Comparison of ENCODE assay signal across 16 mouse cellular contexts in genomic region chr11:72485157-72485556, GRCm38 (mm10). TPM values are rescaled to one million over a fixed set of nuclear protein-coding genes. Genes with fewer than 3 reads are reported as not detected.
DNase-seq lines count a peak whose midpoint lies in the region; ATAC-seq lines count a peak whose summit lies in the region.
"Had no signal": no experiment of that assay in that cellular context is flagged by ENCODE, and none has a peak within 500 bp of the region (broad histone marks: within the 10 kb centered on the region; RNA-seq: fewer than 3 reads in every experiment).

No protein-coding gene starts in this region.

- H3K36me3 ChIP-seq in liver, embryonic 11.5 days (ENCODE audit: control insufficient read depth, insufficient read depth, low read length) = no peaks in the 10 kb centered on the region
- no peaks in the 10 kb centered on the region for H3K36me3 ChIP-seq in hindbrain, embryonic 14.5 days (replicated peaks; ENCODE audit: control insufficient read depth, insufficient read depth)
- H3K36me3 ChIP-seq: embryonic facial prominence, embryonic 12.5 days; heart, embryonic 15.5 days had no signal

- H3K27ac ChIP-seq in liver, embryonic 11.5 days (ENCODE audit: low read depth, low read length) = peak overlapping the region; percentile 16; the same call in 1 of the 2 replicates
- H3K27ac ChIP-seq in hindbrain, embryonic 14.5 days = no peak overlapping the region
- H3K27ac ChIP-seq: embryonic facial prominence, embryonic 12.5 days; heart, embryonic 15.5 days had no signal

- no peak overlapping the region for H3K9ac ChIP-seq in liver, embryonic 11.5 days (ENCODE audit: low read depth, low read length)
- 0 out of 2 replicates have a peak overlapping the region, but pooled peaks have one; percentile 21 for H3K9ac ChIP-seq in hindbrain, embryonic 14.5 days
- H3K9ac ChIP-seq: embryonic facial prominence, embryonic 12.5 days; heart, embryonic 15.5 days had no signal

- peak overlapping the region; percentile 95 for H3K4me2 ChIP-seq in liver, embryonic 11.5 days
- no peak overlapping the region for H3K4me2 ChIP-seq in hindbrain, embryonic 14.5 days (replicated peaks)
- H3K4me2 ChIP-seq: embryonic facial prominence, embryonic 12.5 days; heart, embryonic 15.5 days had no signal

- peak; percentile 76 to 80 for DNase-seq in cerebellum, postnatal 10 days
- DNase-seq in cerebellum, adult 11-12 months = no peak
- no peak for DNase-seq in liver, embryonic 11.5 days (ENCODE audit: low spot score)
- DNase-seq in liver = no peak
- no peak for DNase-seq in hindbrain, embryonic 14.5 days (ENCODE audit: low spot score)
- peak; percentile 37 for DNase-seq in right cerebral cortex, postnatal 25 days
- DNase-seq in kidney, postnatal 36 days = no peak
- DNase-seq in adrenal gland, adult 2 months = no peak
- DNase-seq: cerebellum, adult 11 months had no signal

- peaks cover 85% of the 10 kb centered on the region for H3K4me1 ChIP-seq in liver, embryonic 11.5 days (replicated peaks; ENCODE audit: control insufficient read depth, insufficient read depth, low read length)
- H3K4me1 ChIP-seq in hindbrain, embryonic 14.5 days (replicated peaks; ENCODE audit: control insufficient read depth, insufficient read depth, low read length) = peaks cover 25% of the 10 kb centered on the region

- 44% methylated on average over 5 of the region's 5 CpGs for WGBS in liver, embryonic 11.5 days
- 37% methylated on average over 5 of the region's 5 CpGs for WGBS in hindbrain, embryonic 14.5 days

- H3K27me3 ChIP-seq in liver, embryonic 11.5 days (replicated peaks; ENCODE audit: control insufficient read depth, insufficient read depth, low read length) = peaks cover 15% of the 10 kb centered on the region; the same call in 1 of the 2 replicates
- H3K27me3 ChIP-seq in hindbrain, embryonic 14.5 days (ENCODE audit: control insufficient read depth, insufficient read depth, low read length) = no peaks in the 10 kb centered on the region

- no peak for ATAC-seq in liver, embryonic 11.5 days (replicated peaks; ENCODE audit: low FRiP score)
- no peak for ATAC-seq in hindbrain, embryonic 14.5 days (ENCODE audit: low FRiP score)
- ATAC-seq: intestine, postnatal 0 days had no signal

- H3K4me3 ChIP-seq in liver, embryonic 11.5 days (ENCODE audit: low read depth, low read length) = no peak overlapping the region
- H3K4me3 ChIP-seq in hindbrain, embryonic 14.5 days (replicated peaks; ENCODE audit: low read length) = no peak overlapping the region
- H3K4me3 ChIP-seq: embryonic facial prominence, embryonic 12.5 days; heart, embryonic 15.5 days had no signal

- no peaks in the 10 kb centered on the region for H3K9me3 ChIP-seq in liver, embryonic 11.5 days (ENCODE audit: control insufficient read depth, low read length)
- H3K9me3 ChIP-seq in hindbrain, embryonic 14.5 days (ENCODE audit: control insufficient read depth, low read length) = no peaks in the 10 kb centered on the region
- H3K9me3 ChIP-seq: embryonic facial prominence, embryonic 12.5 days; heart, embryonic 15.5 days had no signal

RNA-seq across cellular contexts. Expression of gene Spns2, which starts 4.5 kb away (rescaled TPM):
- 20.0 and 21.0 TPM in 2 replicates for polyA plus RNA-seq in liver, embryonic 11.5 days (2014; fragmentation: Nextera tagmentation; extraction: Ambion mirVana)
- polyA plus RNA-seq in hindbrain, embryonic 14.5 days (2014; fragmentation: Nextera tagmentation; extraction: Ambion mirVana) = 11.9 and 12.4 TPM in 2 replicates
- total RNA-seq in adrenal gland, adult 2 months (2021) = 1 to 10 TPM; 2.0 to 4.2 TPM
- 5.2 and 7.6 TPM in 2 replicates for polyA plus RNA-seq in adrenal gland, adult 2 months (2012; rRNA removed)

RNA-seq across cellular contexts. Expression of gene Mybbp1a, which starts 44.0 kb away (rescaled TPM):
- polyA plus RNA-seq in liver, embryonic 11.5 days (2014; fragmentation: Nextera tagmentation; extraction: Ambion mirVana) = 263 and 272 TPM in 2 replicates
- 54.1 and 63.3 TPM in 2 replicates for polyA plus RNA-seq in hindbrain, embryonic 14.5 days (2014; fragmentation: Nextera tagmentation; extraction: Ambion mirVana)
- 10 to 100 TPM; 68.0 to 86.1 TPM for total RNA-seq in adrenal gland, adult 2 months (2021)
- polyA plus RNA-seq in adrenal gland, adult 2 months (2012; rRNA removed) = 31.6 and 37.9 TPM in 2 replicates

RNA-seq across cellular contexts. Expression of gene Ggt6, which starts 49.8 kb away (rescaled TPM):
- polyA plus RNA-seq in liver, embryonic 11.5 days (2014; fragmentation: Nextera tagmentation; extraction: Ambion mirVana) = not detected in 2 replicates
- polyA plus RNA-seq in hindbrain, embryonic 14.5 days (2014; fragmentation: Nextera tagmentation; extraction: Ambion mirVana) = 0.11 TPM in 1 of 2 replicates, not detected in the other
- 1 to 10 TPM in 1 of 2 experiments, under 1 TPM in 1; 0.83 to 4.7 TPM for total RNA-seq in adrenal gland, adult 2 months (2021)
- polyA plus RNA-seq in adrenal gland, adult 2 months (2012; rRNA removed) = 8.5 and 13.4 TPM in 2 replicates
- total RNA-seq: left cerebral cortex, postnatal 10 days; MEL; monocyte, adult 5-6 weeks had no signal
- polyA plus RNA-seq: heart, embryonic 15.5 days; lung, embryonic 16.5 days had no signal

Comparison
In these comparisons a context has a peak if more than half of its experiments do, and no peak if none do; other contexts are left out.
1. DNase-seq: peak in cerebellum, postnatal 10 days (2 of 2) and right cerebral cortex, postnatal 25 days (single experiment); none in cerebellum, adult 11-12 months (single experiment), liver, embryonic 11.5 days (single experiment), liver (single experiment), hindbrain, embryonic 14.5 days (single experiment), kidney, postnatal 36 days (0 of 2) and adrenal gland, adult 2 months (single experiment).